Mouse (Mus musculus) limb, embryonic 11.5 days (tissue): ENCODE results near the gene Ift43. TPM values are rescaled to one million over a fixed set of nuclear protein-coding genes. Genes with fewer than 3 reads are reported as not detected.

Experiments used
- ATAC-seq: fragments of 200-750 bp; cut with Nextera tagmentation; 2 replicates; pipeline ENCODE4 v1.8.0; 2017; ENCODE audit warnings: low read depth; ENCODE audit not compliant: insufficient number of reproducible peaks, low FRiP score, low TSS enrichment
- DNase-seq: peaks from one replicate; pipeline ENCODE4 v3.0.0-alpha.2; 2015; ENCODE audit warnings: low spot score
- H3K27ac ChIP-seq: fragments of 300-500 bp; sonication (generic); replicated peaks from 2 replicates; pipeline ENCODE4 v1.5.1; 2014; ENCODE audit warnings: low read depth, mild to moderate bottlenecking, low read length
- H3K27me3 ChIP-seq: fragments of 300-500 bp; sonication (generic); 2 replicates; pipeline ENCODE4 v1.6.1; 2014; ENCODE audit warnings: mild to moderate bottlenecking, low read length, mixed read lengths; ENCODE audit not compliant: control insufficient read depth, insufficient read depth
- H3K36me3 ChIP-seq: fragments of 300-500 bp; sonication (generic); 2 replicates; pipeline ENCODE4 v1.6.1; 2014; ENCODE audit warnings: mild to moderate bottlenecking, low read length, moderate library complexity, mixed read lengths; ENCODE audit not compliant: control insufficient read depth, insufficient read depth
- H3K4me1 ChIP-seq: fragments of 300-500 bp; sonication (generic); 2 replicates; pipeline ENCODE4 v1.6.1; 2014; ENCODE audit warnings: low read length, mixed read lengths; ENCODE audit not compliant: control insufficient read depth, insufficient read depth
- H3K4me2 ChIP-seq: fragments of 300-500 bp; sonication (generic); 2 replicates; pipeline ENCODE4 v1.6.1; 2014; ENCODE audit warnings: low read depth, mild to moderate bottlenecking, moderate library complexity; ENCODE audit not compliant: severe bottlenecking
- H3K4me3 ChIP-seq: fragments of 300-500 bp; sonication (generic); 2 replicates; pipeline ENCODE4 v1.5.1; 2014; ENCODE audit warnings: low read depth, low read length
- H3K9ac ChIP-seq: fragments of 300-500 bp; sonication (generic); 2 replicates; pipeline ENCODE4 v1.6.1; 2014; ENCODE audit warnings: mild to moderate bottlenecking, low read length
- H3K9me3 ChIP-seq: fragments of 300-500 bp; sonication (generic); 2 replicates; pipeline ENCODE4 v1.6.1; 2016; ENCODE audit warnings: low read length; ENCODE audit not compliant: control insufficient read depth
- WGBS: fragments of 180-500 bp; shearing (Covaris S2); extraction: QIAGEN DNeasy Blood & Tissue Kit; methylation state at CpG from one replicate; pipeline ENCODE4 v1.1.7; 2014; 5-methylcytosine and 5-hydroxymethylcytosine counted together
- polyA plus RNA-seq: library from polyadenylated mRNA; unstranded; fragments of >200 nt; fragmentation: Nextera tagmentation; extraction: Ambion mirVana; gene quantifications from 2 replicates; pipeline ENCODE4 v1.2.1, GENCODE M21; 2014

Ift43 gene
- 72.4 and 81.3 TPM in 2 replicates for polyA plus RNA-seq

- Histone ChIP-seq H3K27me3 (no peaks in the 10 kb centered on the region), H3K36me3 (no peaks in the 10 kb centered on the region), H3K4me3 (peak within 1 kb of the TSS; percentile 68), H3K4me2 (peak within 1 kb of the TSS; percentile 65), H3K4me1 (peaks cover 10% of the 10 kb centered on the region), H3K9me3 (no peaks in the 10 kb centered on the region), H3K9ac (peak within 1 kb of the TSS; percentile 64), H3K27ac (no peak within 1 kb of the TSS)
- DNase-seq (peak; percentile 92), ATAC-seq (peak; percentile 15; the same call in 1 of the 2 replicates)
- WGBS, result under 1% methylated on average over 35 of the region's 35 CpGs
Measured at GRCm38 (mm10) chr12:86082481-86083012, at the start of gene Ift43. Gene Ift43, plus strand, starts transcription at chr12:86082541.

- H3K9ac ChIP-seq, result no peak overlapping the region
- H3K4me2 ChIP-seq, result no peak overlapping the region
- H3K27ac ChIP-seq, result no peak overlapping the region
- H3K9me3 ChIP-seq, result no peaks in the 10 kb centered on the region
- H3K27me3 ChIP-seq, result no peaks in the 10 kb centered on the region
- no peak for DNase-seq
- no peak for ATAC-seq
- H3K36me3 ChIP-seq, result no peaks in the 10 kb centered on the region
- H3K4me3 ChIP-seq, result no peak overlapping the region
- peaks cover 25% of the 10 kb centered on the region for H3K4me1 ChIP-seq
Measured at GRCm38 (mm10) chr12:86035586-86035985, 46.8 kb upstream of the Ift43 start.

- Histone ChIP-seq H3K4me1 (peaks cover 25% of the 10 kb centered on the region), H3K4me2 (no peak overlapping the region; the same call in 1 of the 2 replicates)
Measured at GRCm38 (mm10) chr12:86036368-86037166, 45.8 kb upstream of the Ift43 start.

GRCm38 (mm10) chr12:86037235-86037921, 45.0 kb upstream of the Ift43 start:
- Histone ChIP-seq H3K9ac (no peak overlapping the region), H3K27ac (peak overlapping the region; percentile 73), H3K9me3 (no peaks in the 10 kb centered on the region), H3K36me3 (no peaks in the 10 kb centered on the region), H3K4me2 (peak overlapping the region; percentile 5; the same call in 1 of the 2 replicates), H3K4me3 (no peak overlapping the region), H3K4me1 (peaks cover 25% of the 10 kb centered on the region), H3K27me3 (no peaks in the 10 kb centered on the region)
- DNase-seq (peak; percentile 82), ATAC-seq (peak; percentile 94)
- 13% methylated on average over 12 of the region's 12 CpGs for WGBS

More at GRCm38 (mm10) chr12:86036368-86037166, 45.8 kb upstream of the Ift43 start:
- no peaks in the 10 kb centered on the region for H3K36me3 ChIP-seq
- no peak for ATAC-seq
- peak overlapping the region; percentile 73 for H3K27ac ChIP-seq
- no peak overlapping the region for H3K9ac ChIP-seq
- H3K27me3 ChIP-seq, result no peaks in the 10 kb centered on the region
- 26% methylated on average over 9 of the region's 9 CpGs for WGBS
- H3K9me3 ChIP-seq, result no peaks in the 10 kb centered on the region
- H3K4me3 ChIP-seq, result no peak overlapping the region
- DNase-seq, result peak; percentile 44

GRCm38 (mm10) chr12:86039078-86039477, 43.3 kb upstream of the Ift43 start:
- Histone ChIP-seq H3K27ac (no peak overlapping the region), H3K9ac (no peak overlapping the region), H3K4me1 (peaks cover 24% of the 10 kb centered on the region), H3K4me2 (no peak overlapping the region), H3K36me3 (no peaks in the 10 kb centered on the region), H3K4me3 (no peak overlapping the region), H3K9me3 (no peaks in the 10 kb centered on the region), H3K27me3 (no peaks in the 10 kb centered on the region)
- ATAC-seq (no peak), DNase-seq (no peak)
- 76% methylated on average over 5 of the region's 5 CpGs for WGBS

- no peaks in the 10 kb centered on the region for H3K9me3 ChIP-seq
- ATAC-seq (no peak), DNase-seq (no peak)
- peaks cover 22% of the 10 kb centered on the region for H3K4me1 ChIP-seq
- no peak overlapping the region for H3K27ac ChIP-seq
- no peaks in the 10 kb centered on the region for H3K36me3 ChIP-seq
- WGBS, result 89% methylated on average over 6 of the region's 6 CpGs
- no peak overlapping the region for H3K9ac ChIP-seq
- no peak overlapping the region for H3K4me2 ChIP-seq
- H3K4me3 ChIP-seq, result no peak overlapping the region
- no peaks in the 10 kb centered on the region for H3K27me3 ChIP-seq
Measured at GRCm38 (mm10) chr12:86039751-86040150, 42.6 kb upstream of the Ift43 start.

GRCm38 (mm10) chr12:86046141-86046540, 36.2 kb upstream of the Ift43 start:
- no peaks in the 10 kb centered on the region for H3K27me3 ChIP-seq
- no peak for ATAC-seq
- H3K4me2 ChIP-seq, result no peak overlapping the region
- no peaks in the 10 kb centered on the region for H3K36me3 ChIP-seq
- no peak for DNase-seq
- no peak overlapping the region for H3K27ac ChIP-seq
- H3K9me3 ChIP-seq, result no peaks in the 10 kb centered on the region
- no peak overlapping the region for H3K4me3 ChIP-seq
- no peaks in the 10 kb centered on the region for H3K4me1 ChIP-seq
- 80% methylated on average over 5 of the region's 5 CpGs for WGBS
- H3K9ac ChIP-seq, result no peak overlapping the region

- Histone ChIP-seq H3K4me1 (no peaks in the 10 kb centered on the region), H3K9ac (no peak overlapping the region), H3K4me2 (no peak overlapping the region), H3K36me3 (no peaks in the 10 kb centered on the region), H3K4me3 (no peak overlapping the region), H3K27me3 (no peaks in the 10 kb centered on the region), H3K27ac (no peak overlapping the region), H3K9me3 (no peaks in the 10 kb centered on the region)
- ATAC-seq, result no peak
- no peak for DNase-seq
- 93% methylated on average over 2 of the region's 2 CpGs for WGBS
Measured at GRCm38 (mm10) chr12:86046776-86047175, 35.6 kb upstream of the Ift43 start.
